Mouse (Mus musculus): ENCODE measurements around the gene Adgre5. TPM values are rescaled to one million over a fixed set of nuclear protein-coding genes. Genes with fewer than 3 reads are reported as not detected.

Adgre5 gene
- polyA plus RNA-seq, 1 experiment, result 634 TPM

DNA sequence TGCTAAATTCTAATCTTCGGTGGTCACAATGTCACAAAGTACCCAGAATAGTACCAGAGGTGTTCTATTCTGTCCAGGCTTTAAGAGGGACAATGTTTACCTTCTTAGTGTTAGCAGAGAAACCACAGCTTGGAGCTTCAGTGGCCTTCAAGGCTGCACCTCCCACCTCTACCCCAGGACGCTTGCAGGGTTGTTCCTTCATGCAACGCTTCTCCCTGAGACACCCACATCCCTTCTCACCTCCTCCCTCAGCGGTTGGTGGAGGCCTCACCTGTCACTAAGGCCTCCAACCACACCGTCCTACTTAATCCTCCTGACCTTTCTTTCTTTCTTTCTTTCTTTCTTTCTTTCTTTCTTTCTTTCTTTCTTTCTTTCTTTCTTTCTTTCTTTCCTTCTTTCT is 17.2 kb upstream of the Adgre5 start:
- H3K4me1 ChIP-seq (ENCODE audit: control insufficient read depth, insufficient read depth, low read length), result peaks cover 5% of the 10 kb centered on the region; the same call in 1 of the 2 replicates
- no peak for DNase-seq
- 67% methylated on average over 5 of the region's 5 CpGs for WGBS
- TF ChIP-seq CTCF (IDR thresholded peaks at IDR 0.05; ENCODE audit: insufficient read depth, low read length) (no peak), POLR2A (IDR thresholded peaks at IDR 0.05; ENCODE audit: borderline replicate concordance, extremely low read depth, low read depth, low read length) (no peak)
- H3K4me3 ChIP-seq (replicated peaks; ENCODE audit: extremely low read depth, low read depth, low read length), result no peak overlapping the region

DNA sequence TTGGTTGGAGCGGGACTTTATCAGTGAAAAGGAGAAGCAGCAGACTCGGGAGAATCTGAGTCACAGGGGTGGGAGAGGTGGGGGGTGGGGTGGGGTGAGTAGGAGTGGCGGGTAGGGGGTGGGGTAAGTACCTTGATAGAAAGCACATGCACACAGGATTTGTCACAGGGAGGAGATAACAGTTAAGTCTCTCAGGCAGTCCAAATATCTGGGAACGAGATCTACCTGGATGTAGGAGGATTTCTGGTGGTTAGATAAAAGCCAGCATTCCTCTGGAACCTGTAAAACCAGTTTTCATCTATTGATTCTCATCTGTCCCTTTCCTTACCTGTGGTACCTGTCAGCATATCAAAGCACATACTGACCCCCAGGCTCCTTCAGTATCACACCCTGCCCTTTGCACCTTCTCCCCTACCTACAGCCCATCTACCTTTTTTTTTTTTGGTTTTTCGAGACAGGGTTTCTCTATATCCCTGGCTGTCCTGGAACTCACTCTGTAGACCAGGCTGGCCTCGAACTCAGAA is 16.0 kb upstream of the Adgre5 start:
- WGBS, result 73% methylated on average over 6 of the region's 6 CpGs
- no peak for DNase-seq
- Histone ChIP-seq H3K4me3 (replicated peaks; ENCODE audit: extremely low read depth, low read depth, low read length) (no peak overlapping the region), H3K4me1 (ENCODE audit: control insufficient read depth, insufficient read depth, low read length) (peaks cover 5% of the 10 kb centered on the region; the same call in 1 of the 2 replicates)
- no peak for TF ChIP-seq POLR2A (IDR thresholded peaks at IDR 0.05; ENCODE audit: borderline replicate concordance, extremely low read depth, low read depth, low read length)
- no peak for TF ChIP-seq CTCF (IDR thresholded peaks at IDR 0.05; ENCODE audit: insufficient read depth, low read length)

DNA sequence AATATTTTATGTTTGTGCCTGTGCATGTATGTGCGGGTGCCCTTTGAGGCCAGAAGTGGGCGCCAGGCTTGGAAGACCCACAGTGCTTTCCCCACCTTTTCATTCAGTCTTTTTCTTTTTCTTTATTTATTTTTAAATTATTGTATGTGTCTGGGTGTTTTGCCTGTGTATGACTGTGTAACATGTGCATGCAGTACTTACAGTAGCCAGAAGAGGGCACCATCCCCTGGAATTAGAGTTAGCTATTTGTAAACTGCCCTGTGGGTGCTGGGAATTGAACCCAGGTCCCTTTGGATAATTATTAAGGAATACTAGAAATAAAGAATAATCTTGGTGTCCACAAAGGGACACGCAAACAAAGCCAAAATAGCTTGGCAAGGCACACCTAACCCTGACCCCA is 15.1 kb upstream of the Adgre5 start:
- no peak for TF ChIP-seq CTCF (IDR thresholded peaks at IDR 0.05; ENCODE audit: insufficient read depth, low read length)
- TF ChIP-seq POLR2A (IDR thresholded peaks at IDR 0.05; ENCODE audit: borderline replicate concordance, extremely low read depth, low read depth, low read length), result no peak
- DNase-seq, result no peak
- H3K4me3 ChIP-seq (replicated peaks; ENCODE audit: extremely low read depth, low read depth, low read length), result no peak overlapping the region
- WGBS, result 99% methylated on average over 3 of the region's 3 CpGs
- H3K4me1 ChIP-seq (ENCODE audit: control insufficient read depth, insufficient read depth, low read length), result peaks cover 5% of the 10 kb centered on the region; the same call in 1 of the 2 replicates

DNA sequence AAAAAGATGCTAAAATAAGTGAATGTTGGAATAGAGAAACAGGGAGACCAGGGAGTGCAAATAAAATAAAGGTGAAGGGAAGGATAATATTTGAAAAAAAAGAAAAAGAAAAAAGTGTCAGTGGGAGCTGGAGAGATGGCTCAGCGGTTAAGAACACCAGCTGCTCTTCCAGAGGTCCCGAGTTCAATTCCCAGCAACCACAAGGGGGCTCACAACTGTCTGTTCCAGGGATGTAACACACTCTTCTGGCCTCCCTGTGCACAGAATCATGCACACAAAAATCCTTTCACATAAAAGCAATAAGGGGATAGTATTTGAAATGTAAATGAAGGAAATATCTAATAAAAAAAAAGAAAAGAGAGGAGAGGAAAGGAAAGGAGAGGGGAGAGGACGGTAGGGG is 13.0 kb upstream of the Adgre5 start:
- DNase-seq, result no peak
- 62% methylated on average over 2 of the region's 3 CpGs for WGBS
- peaks cover 11% of the 10 kb centered on the region for H3K4me1 ChIP-seq (ENCODE audit: control insufficient read depth, insufficient read depth, low read length)
- no peak for TF ChIP-seq POLR2A (IDR thresholded peaks at IDR 0.05; ENCODE audit: borderline replicate concordance, extremely low read depth, low read depth, low read length)
- TF ChIP-seq CTCF (IDR thresholded peaks at IDR 0.05; ENCODE audit: insufficient read depth, low read length), result peak; percentile 18; the same call in 1 of the 2 replicates
- no peak overlapping the region for H3K4me3 ChIP-seq (replicated peaks; ENCODE audit: extremely low read depth, low read depth, low read length)

DNA sequence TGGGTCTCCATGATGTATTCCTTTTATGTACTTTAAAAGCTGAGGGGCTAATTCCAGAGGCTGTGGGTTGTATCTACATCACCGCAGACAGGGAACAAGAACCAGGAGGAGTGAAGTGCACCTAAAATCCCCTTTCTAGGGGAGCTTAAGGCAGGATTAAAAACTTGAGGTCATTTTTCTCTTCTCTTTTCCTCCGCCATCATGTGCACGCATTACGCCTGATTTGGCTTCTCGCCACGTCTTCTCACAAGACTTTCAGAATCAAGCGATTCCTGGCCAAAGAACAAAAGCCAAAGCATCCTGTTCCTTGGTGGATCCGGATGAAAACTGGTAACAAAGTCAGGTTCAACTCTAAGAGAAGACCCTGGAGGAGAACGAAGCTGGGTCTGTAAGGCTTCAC is 8.1 kb upstream of the Adgre5 start:
- 47% methylated on average over 9 of the region's 9 CpGs for WGBS
- peaks cover 14% of the 10 kb centered on the region for H3K4me1 ChIP-seq (ENCODE audit: control insufficient read depth, insufficient read depth, low read length)
- no peak for TF ChIP-seq POLR2A (IDR thresholded peaks at IDR 0.05; ENCODE audit: borderline replicate concordance, extremely low read depth, low read depth, low read length)
- TF ChIP-seq CTCF (IDR thresholded peaks at IDR 0.05; ENCODE audit: insufficient read depth, low read length), result no peak
- no peak overlapping the region for H3K4me3 ChIP-seq (replicated peaks; ENCODE audit: extremely low read depth, low read depth, low read length)
- DNase-seq, result no peak

DNA sequence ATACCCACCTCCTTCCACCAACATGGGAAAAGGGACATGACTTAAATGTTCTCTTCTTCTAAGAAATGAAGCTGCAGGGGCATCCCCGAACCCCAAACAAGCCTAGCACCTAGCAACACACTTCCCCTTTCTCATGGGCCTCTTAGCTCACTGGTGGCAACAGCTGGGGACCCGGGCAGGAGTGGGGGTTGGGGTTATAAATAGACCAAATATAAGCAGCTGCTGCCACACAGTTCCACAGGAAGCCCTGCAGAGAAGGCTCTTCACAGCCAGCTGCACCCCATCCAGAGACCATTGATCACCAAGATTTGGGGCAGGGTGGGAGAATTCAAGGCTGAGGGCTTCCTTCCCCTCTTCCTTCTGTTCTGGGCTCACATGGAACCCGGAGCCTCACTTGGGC is 7.6 kb upstream of the Adgre5 start:
- DNase-seq, result no peak
- H3K4me3 ChIP-seq (replicated peaks; ENCODE audit: extremely low read depth, low read depth, low read length), result no peak overlapping the region
- 28% methylated on average over 3 of the region's 3 CpGs for WGBS
- H3K4me1 ChIP-seq (ENCODE audit: control insufficient read depth, insufficient read depth, low read length), result peaks cover 14% of the 10 kb centered on the region
- TF ChIP-seq CTCF (IDR thresholded peaks at IDR 0.05; ENCODE audit: insufficient read depth, low read length) (no peak), POLR2A (IDR thresholded peaks at IDR 0.05; ENCODE audit: borderline replicate concordance, extremely low read depth, low read depth, low read length) (peak; percentile 48; the same call in 1 of the 2 replicates)

DNA sequence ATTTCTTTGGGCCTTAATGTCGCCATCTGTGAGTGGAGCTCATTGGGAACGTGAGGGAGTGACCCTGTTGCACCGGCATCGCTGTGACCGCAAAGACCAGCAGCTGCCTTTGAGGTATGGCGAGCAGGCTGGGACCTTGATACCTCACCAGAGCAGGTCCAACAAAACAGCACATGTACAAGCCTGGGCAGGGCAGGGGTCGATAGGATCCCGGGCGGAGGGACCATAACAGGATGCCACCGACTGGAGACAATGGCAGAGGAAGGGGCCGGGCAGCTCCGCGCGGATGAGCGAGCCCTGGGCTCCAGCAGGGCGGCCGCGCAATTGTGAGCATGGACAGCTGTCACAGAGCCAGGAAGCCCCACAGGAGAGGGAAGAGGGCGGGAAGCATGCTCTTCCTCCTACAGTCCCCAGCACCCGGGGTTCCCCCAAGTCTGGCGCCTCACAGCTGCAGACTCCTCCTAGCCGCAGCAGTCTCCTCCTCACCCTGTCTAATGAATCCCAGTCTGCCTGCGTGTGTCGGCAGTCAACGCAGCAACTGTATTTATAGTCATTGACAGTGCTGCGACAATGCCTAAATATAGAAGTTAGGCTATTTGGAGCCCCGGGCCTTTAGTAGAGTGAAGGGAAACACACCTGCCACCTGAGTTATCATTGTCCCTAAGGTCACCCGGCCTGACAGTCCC is 6.7 kb upstream of the Adgre5 start:
- WGBS, result 1% methylated on average over 28 of the region's 28 CpGs
- no peak for TF ChIP-seq CTCF (IDR thresholded peaks at IDR 0.05; ENCODE audit: insufficient read depth, low read length)
- TF ChIP-seq POLR2A (IDR thresholded peaks at IDR 0.05; ENCODE audit: borderline replicate concordance, extremely low read depth, low read depth, low read length), result peak; percentile 69; the same call in 1 of the 2 replicates
- DNase-seq, result peak; percentile 67
- H3K4me3 ChIP-seq (replicated peaks; ENCODE audit: extremely low read depth, low read depth, low read length), result peak overlapping the region; percentile 1
- H3K4me1 ChIP-seq (ENCODE audit: control insufficient read depth, insufficient read depth, low read length), result peaks cover 14% of the 10 kb centered on the region

DNA sequence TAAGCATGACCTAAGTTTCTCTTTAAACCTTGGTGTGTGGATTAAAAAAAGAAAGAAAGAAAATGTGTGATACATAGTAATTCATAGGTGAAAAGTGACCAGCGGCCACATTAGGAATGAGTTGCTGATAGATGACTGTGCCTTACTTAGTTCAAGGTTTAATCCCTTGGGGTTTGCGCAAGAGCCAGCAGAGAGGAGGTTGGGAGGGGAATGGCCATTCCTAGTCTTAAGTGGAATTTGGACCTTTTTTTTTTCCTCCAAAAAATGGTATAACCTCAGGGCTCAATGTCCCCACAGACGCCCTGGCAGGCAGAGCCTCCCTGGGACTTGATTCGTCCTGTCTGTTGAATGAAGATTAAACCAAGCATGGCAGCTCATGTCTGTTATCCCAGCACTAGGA is 2.9 kb upstream of the Adgre5 start:
- TF ChIP-seq CTCF (IDR thresholded peaks at IDR 0.05; ENCODE audit: insufficient read depth, low read length), result no peak
- no peak for TF ChIP-seq POLR2A (IDR thresholded peaks at IDR 0.05; ENCODE audit: borderline replicate concordance, extremely low read depth, low read depth, low read length)
- WGBS, result 90% methylated on average over 4 of the region's 4 CpGs
- DNase-seq, result no peak

DNA sequence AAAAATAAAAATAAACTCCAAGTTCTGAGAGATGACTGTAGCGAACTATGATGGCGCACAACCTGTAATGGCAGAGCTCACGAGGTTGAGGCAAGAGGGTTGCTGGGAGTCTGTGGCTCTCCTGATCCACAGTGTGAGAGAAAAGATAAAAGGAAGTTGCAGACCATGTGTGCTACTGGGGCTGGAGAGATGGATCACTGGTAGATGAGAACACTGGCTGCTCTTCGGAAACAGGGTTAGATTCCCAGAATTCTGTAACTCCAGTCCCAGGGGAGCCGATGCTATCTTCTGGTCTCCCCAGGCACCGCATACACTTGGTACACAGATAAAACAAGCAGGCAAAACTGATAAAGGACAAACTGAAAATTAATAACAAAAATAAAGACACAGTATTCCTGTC is 1.8 kb upstream of the Adgre5 start:
- no peak overlapping the region for H3K4me3 ChIP-seq (replicated peaks; ENCODE audit: extremely low read depth, low read depth, low read length)
- DNase-seq, result no peak
- WGBS, result 78% methylated on average over 6 of the region's 6 CpGs
- peaks cover 3% of the 10 kb centered on the region for H3K4me1 ChIP-seq (ENCODE audit: control insufficient read depth, insufficient read depth, low read length)
- no peak for TF ChIP-seq POLR2A (IDR thresholded peaks at IDR 0.05; ENCODE audit: borderline replicate concordance, extremely low read depth, low read depth, low read length)
- no peak for TF ChIP-seq CTCF (IDR thresholded peaks at IDR 0.05; ENCODE audit: insufficient read depth, low read length)

More for the DNA sequence above, 2.9 kb upstream of the Adgre5 start:
- Histone ChIP-seq H3K4me1 (ENCODE audit: control insufficient read depth, insufficient read depth, low read length) (peaks cover 9% of the 10 kb centered on the region), H3K4me3 (replicated peaks; ENCODE audit: extremely low read depth, low read depth, low read length) (no peak overlapping the region)

Measured in lung, adult 2 months (tissue).